In genomic region chr6:128288681-128289080, GRCm38 (mm10) we compare ENCODE assay signal across 21 mouse cellular contexts. TPM values are rescaled to one million over a fixed set of nuclear protein-coding genes. Genes with fewer than 3 reads are reported as not detected.
"Had no signal": no experiment of that assay in that cellular context is flagged by ENCODE, and none has a peak within 500 bp of the region (broad histone marks: within the 10 kb centered on the region; RNA-seq: fewer than 3 reads in every experiment).

No protein-coding gene starts in this region.

- DNase-seq: gastrocnemius, postnatal 14 days; gastrocnemius, postnatal 36 days; heart, adult 2 months; heart, postnatal 14 days; heart, postnatal 36 days; kidney, adult 11 months; kidney, adult 2 months; kidney, adult 9 months; kidney, postnatal 14 days; kidney, postnatal 36 days; layer of hippocampus, adult 9-11 months; layer of hippocampus, postnatal 36 days; liver had no signal

- H3K4me3 ChIP-seq: heart, adult 2 months; heart, embryonic 13.5 days; heart, embryonic 15.5 days; hindbrain, embryonic 13.5 days; hindbrain, embryonic 15.5 days; kidney, embryonic 15.5 days; limb, embryonic 10.5 days; limb, embryonic 12.5 days had no signal

RNA-seq across cellular contexts. Expression of gene Tead4, which starts 11.9 kb away (rescaled TPM):
- total RNA-seq: hematopoietic stem cell, adult 5-6 weeks had no signal
